Mouse (Mus musculus): ENCODE measurements around the gene Arhgap42.
A peak's percentile ranks its signal among the peaks of the same experiment; 100 is the strongest.

The Arhgap42 gene

GRCm38 (mm10) chr9:8996494-8996893 is 242.4 kb downstream of the Arhgap42 start:
- DNase-seq = no peak

- DNase-seq = no peak
Measured at GRCm38 (mm10) chr9:8982315-8982714, 256.6 kb downstream of the Arhgap42 start.

- no peak for DNase-seq
Measured at GRCm38 (mm10) chr9:8977775-8978174, 261.1 kb downstream of the Arhgap42 start.

- no peak for DNase-seq
Measured at GRCm38 (mm10) chr9:8971491-8971890, 267.4 kb downstream of the Arhgap42 start, which contains the start of gene Gm16485. Gm16485 (plus strand) TSS chr9:8971791.

- DNase-seq = no peak
Measured at GRCm38 (mm10) chr9:8970240-8970639, 268.7 kb downstream of the Arhgap42 start.

GRCm38 (mm10) chr9:8964512-8965133 is 274.3 kb downstream of the Arhgap42 start:
- peak; percentile 3 for DNase-seq

GRCm38 (mm10) chr9:8953306-8953705 is 285.6 kb downstream of the Arhgap42 start:
- DNase-seq = no peak

Measured in kidney, adult 11 months (tissue).